Mouse (Mus musculus) right cerebral cortex, postnatal 4 days (tissue): ENCODE results near the gene Rap1b.
A peak's percentile ranks its signal among the peaks of the same experiment; 100 is the strongest.

Experiments
- DNase-seq: peaks from one replicate; pipeline ENCODE4 v3.0.0-alpha.2; 2022

The Rap1b gene

DNA sequence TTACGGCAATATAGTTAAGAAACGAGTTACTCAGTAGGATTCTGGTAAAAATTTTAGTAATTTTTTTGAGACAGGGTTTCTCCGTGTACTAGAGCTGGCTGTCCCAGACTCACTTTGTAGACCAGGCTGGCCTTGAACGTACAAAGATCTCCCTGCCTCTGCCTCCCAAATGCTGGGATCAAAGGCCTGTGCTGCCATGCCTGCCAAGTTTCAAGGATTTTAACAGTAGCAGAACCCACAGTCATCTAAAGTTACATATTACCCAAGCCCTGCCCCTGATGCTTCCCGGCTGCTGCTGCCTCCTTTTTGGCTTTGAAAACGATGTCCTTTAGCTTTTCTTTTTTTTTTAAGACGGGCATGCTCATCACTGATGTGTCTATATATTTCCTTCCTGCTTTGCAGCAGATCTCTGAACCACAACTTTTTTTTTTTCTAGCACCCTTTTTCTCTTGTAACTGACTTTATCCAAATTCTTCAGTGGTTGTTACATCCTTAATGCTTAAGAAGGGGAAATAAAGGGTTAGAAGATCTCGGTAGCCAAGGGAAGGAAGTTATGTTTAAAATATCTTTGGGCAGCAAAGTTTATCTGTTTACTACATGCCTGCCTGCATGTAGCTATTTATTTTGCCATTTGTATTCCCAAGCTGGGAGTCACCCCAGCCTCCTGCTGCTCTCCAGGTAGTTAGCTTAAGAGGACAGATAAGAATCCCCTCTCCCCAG, 10.3 kb upstream of the Rap1b start:
- no peak for DNase-seq

- DNase-seq = no peak
Measured at GRCm38 (mm10) chr10:117852648-117853192, 6.9 kb upstream of the Rap1b start.

DNA sequence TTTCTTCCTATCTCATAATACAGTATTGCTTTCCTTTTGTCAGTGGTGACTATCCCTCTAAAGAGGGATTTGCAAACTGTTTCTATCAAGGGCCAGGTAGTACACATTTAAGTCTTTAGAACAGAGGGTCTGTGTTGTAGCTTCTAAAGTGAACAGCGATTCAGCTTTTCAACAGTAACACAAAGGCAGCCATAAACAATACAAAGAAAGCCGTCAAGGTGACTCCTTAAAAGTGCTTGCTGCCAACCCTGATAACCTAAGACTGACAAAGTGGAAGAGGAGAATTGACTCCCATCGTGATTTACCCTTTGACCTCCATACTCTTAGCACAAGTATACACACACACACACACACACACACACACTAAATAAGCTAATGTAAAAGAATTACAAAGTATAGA, 3.1 kb upstream of the Rap1b start:
- DNase-seq = no peak

GRCm38 (mm10) chr10:117846796-117847195, 961 bp upstream of the Rap1b start:
- DNase-seq = no peak

DNA sequence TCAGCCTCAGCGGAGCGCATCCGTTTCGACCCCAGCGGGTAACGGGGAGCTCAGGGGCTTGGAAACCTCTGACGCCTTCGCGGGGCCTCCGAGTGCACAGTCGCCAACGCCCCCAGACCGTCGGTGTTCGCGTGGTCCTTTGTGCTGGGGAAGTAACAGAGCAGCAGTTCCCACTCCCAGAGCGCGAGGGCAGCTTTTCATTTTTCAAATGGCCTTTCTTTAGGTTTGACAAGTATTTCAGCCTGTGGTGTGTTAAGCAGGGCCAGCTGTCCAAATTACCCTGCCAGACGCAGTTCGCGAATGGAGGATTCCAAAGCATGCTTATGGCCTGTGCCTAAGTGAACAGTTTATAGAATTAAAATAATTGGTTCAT, 411 bp upstream of the Rap1b start:
- no peak for DNase-seq

DNA sequence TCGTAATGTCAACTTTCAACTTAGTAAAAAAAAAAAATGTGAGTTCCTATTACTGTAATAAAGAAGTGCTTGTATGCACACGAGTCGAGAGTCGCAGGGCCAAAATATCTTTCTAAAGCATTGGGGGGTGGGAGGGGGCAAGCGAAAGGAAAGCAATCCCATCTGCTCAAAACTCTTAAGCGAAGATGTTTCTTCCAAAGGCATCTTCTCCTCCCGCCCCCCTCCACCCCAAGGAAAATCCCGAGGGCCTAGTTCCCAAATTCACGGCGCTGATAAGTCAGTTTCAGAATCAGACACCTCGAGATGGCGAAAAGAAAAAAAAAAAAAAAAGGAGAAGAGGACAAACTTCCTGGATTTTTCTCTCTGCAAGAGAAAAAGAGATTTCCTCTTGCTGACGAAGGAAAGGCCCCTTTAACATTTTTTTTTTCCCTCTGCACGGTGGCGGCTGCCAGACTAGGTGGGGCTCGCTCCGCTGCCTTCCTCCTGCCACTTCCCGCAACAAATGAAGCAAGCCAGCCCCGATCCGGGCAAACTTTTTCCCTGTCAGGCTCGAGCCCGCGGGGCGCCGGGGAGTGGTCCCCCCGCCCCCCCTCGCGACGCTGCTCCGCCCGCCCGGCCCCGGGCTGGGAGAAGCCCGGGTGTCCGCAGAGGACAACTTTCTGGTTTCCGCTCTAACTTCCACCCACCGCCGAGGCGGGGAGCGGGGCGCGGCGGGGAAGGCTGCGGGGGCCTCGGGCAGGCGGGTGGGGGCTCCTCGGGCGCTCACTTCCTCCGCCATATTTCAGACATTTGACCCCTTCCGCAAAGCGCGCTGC, 846 bp downstream of the Rap1b start:
- DNase-seq = peak; percentile 53

DNA sequence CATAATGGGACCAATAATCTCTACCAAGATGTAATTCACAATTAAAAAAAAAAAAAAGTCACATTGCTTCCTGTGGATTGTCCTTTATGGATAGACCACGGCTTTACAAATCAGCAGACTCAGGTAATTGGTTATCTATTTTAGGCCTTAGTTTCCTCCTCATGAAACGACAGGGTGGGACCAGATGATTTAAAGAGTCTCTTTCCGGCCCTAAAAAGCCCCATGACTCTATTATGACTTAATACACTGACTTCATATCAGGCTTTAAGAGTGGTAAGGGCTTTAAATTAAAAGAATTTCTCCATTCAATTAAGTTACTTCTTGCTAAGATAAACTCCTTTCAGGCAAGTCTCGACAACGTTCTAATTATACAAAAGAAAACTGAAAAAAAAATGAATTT, 1.6 kb downstream of the Rap1b start:
- DNase-seq = no peak

DNA sequence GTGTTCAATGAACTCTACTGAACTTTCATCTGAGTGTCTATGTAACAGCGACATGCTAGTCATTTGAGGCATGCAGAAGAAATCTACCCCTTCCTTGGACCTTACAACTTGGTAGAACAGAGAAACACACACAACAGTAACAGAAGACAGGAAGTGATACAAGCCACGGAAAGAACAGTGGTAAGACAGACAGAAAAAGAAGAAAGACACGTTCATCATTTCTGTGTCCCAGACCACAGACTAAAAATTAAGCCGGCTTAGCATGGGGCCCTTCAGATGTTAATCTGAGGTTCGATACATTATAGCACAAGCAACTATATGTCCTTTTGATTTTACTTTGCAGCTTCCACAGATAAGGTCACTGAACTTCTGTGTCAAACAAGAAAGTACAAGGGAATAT, 2.1 kb downstream of the Rap1b start:
- no peak for DNase-seq

- no peak for DNase-seq
Measured at GRCm38 (mm10) chr10:117841765-117842164, 4.1 kb downstream of the Rap1b start.

- DNase-seq = no peak
Measured at GRCm38 (mm10) chr10:117840431-117840995, 5.3 kb downstream of the Rap1b start.

DNA sequence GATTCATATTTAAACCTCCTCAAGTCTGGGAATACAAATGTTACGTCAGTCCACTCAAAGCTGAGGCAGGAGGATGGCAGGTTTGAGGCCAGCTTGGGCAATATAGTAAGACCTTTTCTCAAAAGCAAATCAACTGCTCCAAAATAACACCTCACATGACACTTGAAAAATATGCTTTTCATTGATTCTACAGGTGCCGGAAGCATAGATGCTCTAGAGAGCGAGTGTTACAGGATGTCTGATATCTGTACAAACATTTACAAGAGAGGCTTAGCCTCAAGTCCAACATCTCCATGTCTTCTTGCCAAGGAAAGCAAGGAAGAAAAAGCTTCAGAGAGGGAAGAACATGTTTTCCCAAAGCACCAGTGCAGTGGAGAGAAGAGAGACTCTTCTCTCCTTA, 6.1 kb downstream of the Rap1b start:
- no peak for DNase-seq

DNA sequence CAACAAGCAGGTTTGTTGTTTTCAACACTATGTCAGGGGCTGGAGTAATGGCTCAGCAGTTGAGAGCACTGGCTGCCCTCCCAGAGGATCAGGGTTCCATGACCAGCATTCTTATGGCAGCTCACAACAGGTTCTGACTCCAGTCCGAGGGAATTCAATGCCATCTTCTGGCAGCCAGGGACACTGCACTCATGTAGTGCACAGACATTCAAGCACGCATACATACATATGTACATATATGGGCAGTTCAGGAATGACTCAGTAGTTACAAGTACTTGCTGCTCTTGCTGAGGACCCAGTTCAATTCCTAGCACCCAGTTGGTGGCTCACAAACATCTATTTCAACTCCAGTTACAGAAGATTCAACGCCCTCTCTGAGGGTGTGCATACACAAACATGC, 6.9 kb downstream of the Rap1b start:
- no peak for DNase-seq

DNA sequence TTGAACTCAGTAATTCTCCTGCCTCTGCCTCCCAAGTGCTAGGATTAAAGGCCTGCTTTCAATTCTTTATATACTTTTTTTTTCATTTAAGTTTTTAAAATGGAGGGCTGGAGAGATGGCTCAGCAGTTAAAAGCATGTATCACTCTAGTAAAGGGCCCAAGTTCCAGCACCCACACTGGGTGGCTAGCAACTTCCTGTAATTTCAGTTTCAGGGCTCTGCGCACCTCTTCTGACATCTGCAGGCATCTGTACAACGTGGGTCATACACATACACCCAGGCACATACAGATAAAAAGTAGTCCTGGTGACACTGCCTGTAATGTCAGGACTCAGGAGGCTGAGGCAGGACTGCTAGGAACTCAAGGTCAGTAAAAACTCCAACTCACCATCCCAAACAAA, 9.5 kb downstream of the Rap1b start:
- no peak for DNase-seq

DNA sequence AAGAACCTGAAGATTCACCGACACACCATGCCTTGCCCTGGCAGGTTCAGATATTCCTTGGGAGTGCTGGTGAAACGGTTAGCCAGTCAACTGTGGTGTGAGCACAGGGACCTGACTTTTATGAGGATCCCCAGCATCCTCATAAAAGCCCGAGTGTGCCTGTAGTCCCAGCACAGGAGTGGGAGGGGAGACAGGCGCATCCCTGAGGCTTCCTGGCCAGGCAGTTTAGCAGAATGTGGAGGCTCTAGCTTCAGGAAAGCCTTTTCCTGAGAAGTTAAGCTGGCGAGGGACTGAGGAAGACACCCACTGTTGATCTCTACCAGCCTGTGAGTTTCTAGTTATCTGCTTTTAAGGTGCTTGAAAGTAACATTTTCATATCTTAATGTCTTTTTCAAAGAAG, 10.4 kb downstream of the Rap1b start:
- DNase-seq = no peak

GRCm38 (mm10) chr10:117830797-117831196, 15.0 kb downstream of the Rap1b start:
- no peak for DNase-seq

DNA sequence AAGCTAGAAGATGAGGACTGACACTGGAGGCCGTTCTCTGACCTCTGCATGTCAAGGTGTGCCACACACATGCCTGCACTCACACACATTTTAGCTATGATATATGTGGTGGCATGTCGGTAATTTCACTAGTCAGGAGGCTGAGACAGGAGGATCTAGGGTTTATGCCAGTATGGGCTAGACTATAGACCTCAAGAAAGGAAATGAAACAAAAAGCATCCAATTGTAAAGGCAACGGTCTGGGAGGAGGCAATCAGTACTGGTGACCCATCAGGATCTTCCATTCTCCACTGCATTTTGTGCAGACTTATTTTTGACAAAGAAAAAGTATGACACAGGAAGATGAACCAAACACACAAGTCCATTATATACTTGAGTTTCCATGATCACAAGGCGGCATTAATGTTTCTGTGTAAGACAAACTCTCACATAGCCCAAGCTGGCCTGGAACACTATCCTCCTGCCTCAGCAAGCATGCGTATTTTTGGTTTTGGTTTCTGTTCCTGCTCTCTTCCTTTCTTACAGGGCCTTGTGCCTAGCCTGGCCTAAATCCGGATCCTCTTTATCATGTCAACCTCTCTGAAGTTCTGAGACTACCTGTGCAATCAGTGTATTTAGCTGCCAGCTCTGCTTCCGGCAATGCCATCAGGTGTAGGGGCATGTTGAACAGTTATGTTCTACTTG, 16.2 kb downstream of the Rap1b start:
- DNase-seq = no peak

- no peak for DNase-seq
Measured at GRCm38 (mm10) chr10:117829022-117829421, 16.8 kb downstream of the Rap1b start.

DNA sequence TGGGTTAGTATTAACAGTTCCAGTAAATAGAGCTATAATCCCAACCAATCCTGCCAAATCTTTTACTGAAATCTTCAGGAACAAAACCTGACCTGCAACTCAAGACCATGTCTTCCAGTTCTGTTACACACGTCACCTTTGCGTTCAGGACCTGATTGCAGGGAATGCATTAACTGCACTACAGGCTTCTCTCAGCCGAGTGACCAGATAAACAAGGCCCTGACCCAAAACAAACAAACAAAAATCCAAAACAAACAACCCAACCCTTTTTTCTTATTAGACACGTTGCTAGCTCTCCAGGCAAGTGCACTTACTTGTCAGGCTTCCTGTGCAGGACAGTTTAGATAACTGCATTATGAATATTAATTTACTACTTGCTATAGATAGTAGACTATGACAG, 17.3 kb downstream of the Rap1b start:
- no peak for DNase-seq

GRCm38 (mm10) chr10:117824647-117825046, 21.2 kb downstream of the Rap1b start:
- DNase-seq = no peak

DNA sequence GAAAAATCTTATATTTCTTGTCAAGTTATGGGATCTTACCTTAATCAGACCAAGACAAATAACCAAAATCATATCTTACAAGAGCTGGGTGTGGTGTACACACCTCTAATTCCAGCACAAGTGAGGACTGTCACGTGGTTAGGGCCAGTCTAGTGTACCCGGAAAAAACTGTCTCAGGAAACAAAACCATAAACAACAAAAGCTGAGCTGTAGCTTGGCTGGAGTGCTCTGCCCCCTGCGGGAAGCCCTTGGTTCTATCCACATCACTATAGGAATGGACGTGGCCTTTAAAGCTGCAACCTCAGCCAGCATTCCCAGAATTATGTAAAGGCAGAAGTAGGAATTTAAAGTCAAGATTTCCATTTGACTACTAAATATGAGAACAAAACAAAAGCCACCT, 21.7 kb downstream of the Rap1b start:
- no peak for DNase-seq

DNA sequence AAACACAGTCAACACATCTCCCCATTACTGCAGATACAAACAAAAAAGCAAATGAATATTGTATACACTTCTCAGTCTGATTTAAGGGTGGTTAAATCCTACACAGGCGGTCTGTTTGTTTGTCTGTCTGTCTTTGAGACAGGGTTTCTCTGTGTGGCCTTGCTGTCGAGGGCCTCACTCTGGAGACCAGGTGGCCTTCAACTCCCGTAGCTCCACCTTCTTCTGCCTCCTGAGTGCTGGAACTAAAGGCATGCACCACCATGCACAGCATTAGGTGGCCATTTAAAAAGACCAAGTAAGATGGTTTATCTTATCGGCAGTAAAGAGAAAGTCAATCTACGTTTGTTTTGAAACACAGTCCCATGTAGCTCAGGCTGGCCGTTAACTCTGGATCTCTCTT, 22.5 kb downstream of the Rap1b start:
- DNase-seq = no peak

DNA sequence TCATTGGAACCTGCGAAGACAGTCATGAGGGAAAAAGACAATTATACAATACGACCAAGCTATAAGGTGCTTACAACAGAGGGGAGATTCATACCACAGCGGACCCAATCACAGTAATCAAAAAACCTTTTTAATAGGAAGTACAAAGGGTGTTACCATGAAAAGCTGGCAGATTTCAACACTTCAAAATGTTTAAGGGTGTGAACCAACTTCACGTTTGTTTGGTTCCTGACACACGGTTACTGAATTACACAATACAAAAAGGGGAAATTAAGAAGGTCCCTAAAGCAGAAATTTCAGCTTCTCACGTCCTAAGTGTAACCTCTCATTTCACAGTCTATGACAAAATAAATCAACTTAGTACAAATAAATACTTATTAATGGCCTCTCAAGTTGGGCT, 27.2 kb downstream of the Rap1b start:
- DNase-seq = no peak

DNA sequence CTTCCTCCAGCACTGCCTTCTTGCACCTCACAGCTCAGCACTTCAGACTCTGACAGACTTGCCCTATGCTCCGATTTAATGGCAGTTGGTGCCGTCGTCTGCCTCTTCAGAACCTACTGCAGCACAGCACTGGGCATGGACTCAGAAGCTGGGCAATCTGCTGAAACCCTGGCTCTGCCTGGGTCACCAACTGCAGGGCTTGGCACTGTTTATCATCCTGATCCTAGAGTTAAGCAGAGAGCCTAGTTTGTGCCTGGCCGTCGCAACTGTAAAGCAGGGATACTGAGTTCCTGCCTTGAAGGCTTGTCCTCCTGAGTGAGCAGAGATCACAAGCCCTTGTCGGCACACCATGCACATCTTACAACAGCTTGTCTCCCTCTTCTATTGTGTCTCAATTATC, 29.1 kb downstream of the Rap1b start:
- no peak for DNase-seq
